8 mouse cellular contexts compared by ENCODE assay signal in genomic region chr1:105663171-105663961, GRCm38 (mm10). TPM values are rescaled to one million over a fixed set of nuclear protein-coding genes. Genes with fewer than 3 reads are reported as not detected.
A peak's percentile ranks its signal among the peaks of the same experiment; 100 is the strongest.
DNase-seq lines count a peak whose midpoint lies in the region; ATAC-seq lines count a peak whose summit lies in the region.

Gene Pign, minus strand, starts transcription at chr1:105663677.
Gene Relch, plus strand, starts transcription at chr1:105663861.

- no peaks in the 10 kb centered on the region for H3K27me3 ChIP-seq in hindbrain, embryonic 12.5 days

- H3K27ac ChIP-seq in hindbrain, embryonic 12.5 days = peak within 1 kb of the TSS; percentile 83

- peak; percentile 99 for ATAC-seq in hindbrain, embryonic 12.5 days (ENCODE audit: low FRiP score)

- peak within 1 kb of the TSS; percentile 91 for H3K9ac ChIP-seq in hindbrain, embryonic 12.5 days

- H3K36me3 ChIP-seq in hindbrain, embryonic 12.5 days = no peaks in the 10 kb centered on the region

- H3K4me3 ChIP-seq in hindbrain, embryonic 12.5 days = peak within 1 kb of the TSS; percentile 96

- H3K4me2 ChIP-seq in hindbrain, embryonic 12.5 days (replicated peaks) = peak within 1 kb of the TSS; percentile 86

- peak; percentile 99 for DNase-seq in NIH3T3 (ENCODE audit: low read depth)
- peak; percentile 100 for DNase-seq in cerebellum, postnatal 10 days
- DNase-seq in frontal cortex, postnatal 10 days (ENCODE audit: low spot score in 2 of 2) = peak; percentile 96 to 98
- peak; percentile 94 to 98 for DNase-seq in layer of hippocampus, postnatal 14 days (ENCODE audit: low spot score in 2 of 2)
- DNase-seq in lung, postnatal 14 days = peak; percentile 99
- DNase-seq in retina, adult 2 months (ENCODE audit: low read depth, low spot score) = peak; percentile 96
- DNase-seq in thymus, postnatal 36 days = peak; percentile 97 to 98

- H3K9me3 ChIP-seq in hindbrain, embryonic 12.5 days (replicated peaks) = no peaks in the 10 kb centered on the region

- H3K4me1 ChIP-seq in hindbrain, embryonic 12.5 days = peaks cover 26% of the 10 kb centered on the region

- under 1% methylated on average over 41 of the region's 41 CpGs for WGBS in hindbrain, embryonic 12.5 days

RNA-seq across cellular contexts. Expression of gene Pign, which starts in this region (rescaled TPM):
- 16.9 and 18.7 TPM in 2 replicates for polyA plus RNA-seq in hindbrain, embryonic 12.5 days (2016; fragmentation: Nextera tagmentation; extraction: Ambion mirVana)
- 10 to 100 TPM; 16.3 to 22.8 TPM for total RNA-seq in layer of hippocampus, postnatal 14 days (2021)

RNA-seq across cellular contexts. Expression of gene Relch, which starts in this region (rescaled TPM):
- 45.4 and 52.7 TPM in 2 replicates for polyA plus RNA-seq in hindbrain, embryonic 12.5 days (2016; fragmentation: Nextera tagmentation; extraction: Ambion mirVana)
- total RNA-seq in layer of hippocampus, postnatal 14 days (2021) = 100 to 1,000 TPM; 102 to 107 TPM

Comparison
In these comparisons a context has a peak if more than half of its experiments do, and no peak if none do; other contexts are left out.
1. Peak in every context shown above with its lines: DNase-seq, ATAC-seq, H3K4me3 ChIP-seq and H3K27ac ChIP-seq.